Mouse (Mus musculus) testis, postnatal 10 days (tissue): ENCODE data around the gene 1700069L16Rik.

Experiments used
- DNase-seq: peaks from one replicate; pipeline ENCODE4 v3.0.0; 2021; ENCODE audit warnings: low spot score

Gene 1700069L16Rik

DNA sequence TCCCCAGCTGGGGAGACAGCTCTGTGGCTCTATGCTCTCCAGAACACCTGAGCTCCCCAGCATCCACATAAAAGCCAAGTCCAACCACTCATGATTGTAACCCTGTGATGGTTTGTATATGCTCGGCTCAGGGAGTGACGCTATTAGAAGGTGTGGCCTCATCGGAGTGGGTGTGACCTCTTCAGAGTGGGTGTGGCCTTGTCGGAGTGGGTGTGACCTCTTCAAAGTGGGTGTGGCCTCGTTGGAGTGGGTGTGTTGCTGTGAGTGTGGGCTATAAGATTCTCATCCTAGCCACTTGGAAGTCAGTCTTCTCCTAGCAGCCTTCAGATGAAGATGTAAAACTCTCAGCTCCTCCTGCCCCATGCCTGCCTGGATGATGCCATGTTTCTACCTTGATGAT is 37.1 kb downstream of the 1700069L16Rik start:
- no peak for DNase-seq

DNA sequence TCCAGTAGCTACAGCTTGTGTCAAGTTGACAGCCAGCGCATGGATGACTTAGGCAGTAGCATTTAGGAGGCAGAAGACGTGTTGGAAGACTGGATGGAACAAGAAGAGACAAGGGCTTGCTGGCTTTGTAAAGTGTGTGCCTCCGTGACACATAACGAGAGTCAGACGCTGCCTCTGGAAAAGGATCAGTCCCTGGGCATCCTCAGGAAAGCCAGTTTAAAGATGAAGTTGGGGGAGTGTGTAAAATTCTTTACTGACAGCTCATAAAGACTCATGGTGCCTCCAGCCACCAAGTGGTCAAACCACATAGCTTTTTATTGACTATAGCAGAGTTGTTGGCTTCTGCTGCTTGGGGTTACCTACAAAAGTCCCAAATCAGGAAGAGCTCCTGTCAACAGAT is 39.1 kb downstream of the 1700069L16Rik start:
- DNase-seq = no peak

DNA sequence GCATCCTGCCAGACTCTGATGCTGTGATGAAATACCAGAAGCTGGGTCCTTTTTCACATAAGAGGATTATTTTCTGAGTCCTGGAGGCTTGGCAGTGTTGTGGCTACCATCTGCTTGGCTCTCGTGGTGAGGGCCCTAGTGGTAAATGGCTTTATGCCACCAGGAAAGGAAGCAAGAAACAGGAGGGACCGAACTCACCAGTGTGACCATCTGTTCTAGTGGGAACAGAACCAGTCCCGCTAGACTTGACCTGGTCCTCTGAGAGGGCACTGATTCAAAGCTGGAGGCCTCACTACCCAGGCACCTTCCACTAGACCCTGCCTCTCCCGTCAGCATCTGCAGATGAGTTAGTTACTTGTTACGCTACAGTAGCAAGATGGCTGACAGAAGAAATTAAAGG is 41.3 kb downstream of the 1700069L16Rik start:
- DNase-seq = no peak

DNA sequence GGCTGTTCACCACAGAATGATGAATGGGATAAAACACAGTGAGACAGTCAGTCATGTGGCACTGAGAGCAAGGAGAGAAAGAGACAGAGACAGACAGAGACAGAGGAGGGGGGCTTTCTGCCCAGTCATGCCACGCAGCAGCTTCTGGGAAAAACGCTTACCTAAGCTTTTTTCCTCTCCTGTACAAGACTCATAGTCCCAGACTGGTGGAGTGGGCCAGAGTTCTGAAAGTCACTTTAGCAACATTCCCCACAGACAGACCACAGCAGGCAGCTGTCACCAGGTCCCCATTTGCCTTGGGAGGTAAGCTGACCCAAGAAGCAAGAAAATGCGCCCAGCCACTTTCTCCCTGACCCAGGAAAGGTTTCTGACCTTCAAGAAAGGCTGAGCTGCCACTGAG is 42.1 kb downstream of the 1700069L16Rik start:
- no peak for DNase-seq

DNA sequence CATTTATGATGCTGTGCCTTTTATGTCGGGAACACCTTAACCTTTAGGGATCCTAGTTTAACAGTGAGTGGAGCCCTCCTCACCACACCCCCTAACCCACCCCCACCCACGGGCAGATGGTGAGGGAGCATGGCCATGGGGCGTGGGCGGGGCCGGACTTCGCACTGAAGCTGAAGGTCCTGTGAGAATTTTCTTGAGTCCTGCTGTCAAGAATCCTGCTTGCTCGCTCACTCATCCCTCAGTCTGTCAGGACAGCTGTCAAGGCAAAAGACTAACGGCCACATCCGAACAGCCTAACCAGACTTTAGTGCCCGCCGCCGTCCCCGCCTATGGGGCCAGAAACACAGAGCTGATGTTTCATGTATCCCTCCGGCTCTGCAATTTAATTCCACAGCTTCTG is 43.4 kb downstream of the 1700069L16Rik start:
- no peak for DNase-seq

DNA sequence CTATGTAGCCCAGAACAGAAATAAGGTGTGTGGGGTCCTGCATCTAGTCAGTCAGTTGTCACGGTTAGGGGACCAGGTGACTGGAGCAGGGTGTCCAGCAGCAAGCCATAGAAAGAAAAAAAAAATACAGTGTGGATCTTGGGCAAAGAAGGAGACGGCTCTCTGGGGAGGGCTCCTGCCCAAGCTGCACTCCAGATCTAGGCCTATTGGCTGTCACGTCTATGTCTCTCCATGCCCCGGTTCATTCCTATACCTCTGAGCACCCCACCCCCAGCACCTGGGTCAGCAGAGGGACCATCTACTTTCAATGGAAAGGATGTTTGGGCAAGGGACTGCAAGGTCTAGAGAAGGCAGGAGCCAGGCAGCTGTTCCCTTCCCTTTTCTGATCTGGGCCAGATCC is 45.1 kb downstream of the 1700069L16Rik start:
- DNase-seq = no peak

DNA sequence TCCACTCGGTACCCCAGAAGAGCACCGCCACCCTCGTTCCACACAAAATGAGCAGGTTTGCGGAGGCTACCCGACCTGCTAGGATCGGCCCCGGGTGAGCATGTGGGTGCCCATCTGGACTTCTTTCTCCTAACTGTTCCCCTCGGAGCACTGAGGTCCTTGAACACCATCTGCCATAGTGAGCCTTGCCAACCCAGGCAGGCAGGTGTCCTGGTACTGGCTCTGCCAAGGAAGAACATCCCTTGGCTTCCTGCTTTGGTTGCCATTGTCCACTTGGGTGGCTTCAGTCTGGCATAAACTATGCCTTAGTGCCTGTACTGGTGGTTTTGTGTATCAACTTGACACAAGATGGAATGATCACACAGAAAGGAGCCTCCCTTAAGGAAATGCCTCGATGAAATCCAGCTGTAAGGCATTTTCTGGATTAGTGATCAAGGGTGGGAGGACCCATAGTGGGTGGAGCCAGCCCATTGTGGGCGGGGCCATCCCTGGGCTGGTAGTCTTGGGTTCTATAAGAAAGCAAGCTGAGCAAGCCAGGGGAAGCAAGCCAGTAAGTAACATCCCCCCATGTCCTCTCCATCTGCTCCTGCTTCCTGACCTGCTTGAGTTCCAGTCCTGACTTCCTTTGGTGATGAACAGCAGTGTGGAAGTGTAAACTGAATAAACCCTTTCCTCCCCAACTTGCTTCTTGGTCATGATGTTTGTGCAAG is 45.7 kb downstream of the 1700069L16Rik start:
- no peak for DNase-seq

DNA sequence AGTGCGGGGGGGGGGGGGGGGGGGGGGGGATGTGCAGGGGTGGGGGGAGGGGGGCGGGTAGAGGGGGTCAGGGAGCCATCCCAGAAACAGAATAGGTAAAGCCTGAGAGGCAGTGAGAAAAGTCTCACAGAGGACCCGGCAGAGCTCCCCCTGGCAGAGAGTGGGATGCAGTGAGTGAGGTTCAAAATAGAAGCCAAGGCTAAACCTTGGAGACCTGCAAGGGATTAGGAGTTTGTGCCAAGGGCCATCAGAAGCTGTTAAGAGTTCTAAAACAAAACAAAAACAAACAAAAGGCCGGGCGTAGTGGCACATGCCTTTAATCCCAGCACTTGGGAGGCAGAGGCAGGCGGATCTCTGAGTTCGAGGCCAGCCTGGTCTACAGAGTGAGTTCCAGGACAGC is 47.0 kb downstream of the 1700069L16Rik start:
- DNase-seq = no peak

DNA sequence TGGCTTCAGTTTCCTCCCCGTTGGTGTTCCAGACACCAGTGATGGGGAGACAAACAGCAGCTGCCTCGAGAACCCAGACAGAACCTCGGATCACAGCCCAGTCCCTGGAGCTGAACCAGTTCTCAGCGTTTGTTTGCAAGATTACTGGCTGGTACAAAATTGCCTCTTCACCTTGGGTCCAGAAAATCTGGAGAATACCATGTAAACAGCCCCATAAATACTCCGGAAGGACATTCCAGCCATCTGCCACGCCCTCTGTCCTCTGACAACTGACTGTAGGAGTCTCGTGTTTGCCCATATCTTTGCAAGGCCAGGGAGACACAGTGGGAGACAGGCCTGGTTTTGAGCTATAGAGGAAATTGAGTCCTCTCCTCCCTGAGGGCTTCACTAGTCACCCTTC is 49.7 kb downstream of the 1700069L16Rik start:
- DNase-seq = no peak

DNA sequence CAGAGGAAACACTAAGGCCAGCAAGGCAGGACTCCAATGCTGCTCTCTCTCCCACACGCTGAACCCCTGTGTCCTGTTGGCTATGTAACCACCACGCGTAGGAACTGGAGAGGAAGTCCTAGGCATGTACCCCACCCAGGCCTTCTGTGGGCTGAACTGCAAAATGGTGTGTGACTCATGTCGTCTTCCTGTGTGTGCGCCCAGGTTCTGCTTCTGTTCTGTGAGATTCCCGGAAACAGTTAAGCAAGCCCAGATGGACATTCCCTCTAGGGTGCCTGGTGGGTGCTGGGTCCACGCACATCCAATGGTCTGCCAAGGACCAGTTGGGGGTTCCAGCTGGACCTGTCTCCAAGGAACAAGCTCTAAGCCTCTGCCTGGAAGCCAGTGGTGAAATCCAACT is 52.1 kb downstream of the 1700069L16Rik start:
- no peak for DNase-seq

DNA sequence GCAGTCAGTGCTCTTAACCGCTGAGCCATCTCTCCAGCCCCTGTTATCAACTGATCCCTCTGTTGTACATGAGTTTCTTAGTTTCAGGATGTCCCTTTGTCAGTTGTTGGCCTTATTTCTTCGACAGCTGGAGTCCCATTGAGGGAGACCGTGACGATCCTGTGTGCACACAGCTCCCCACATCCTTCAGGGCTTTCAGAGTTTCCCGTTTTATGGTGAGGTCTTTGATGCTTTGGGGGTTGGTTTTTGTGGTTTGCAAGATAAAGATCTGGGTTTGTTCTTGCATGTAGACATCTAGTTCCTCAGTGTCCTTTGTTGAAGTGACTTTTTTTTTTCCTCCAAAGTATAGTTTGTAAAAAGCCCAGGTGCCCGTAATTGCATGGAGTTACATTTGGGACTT is 54.0 kb downstream of the 1700069L16Rik start:
- no peak for DNase-seq

DNA sequence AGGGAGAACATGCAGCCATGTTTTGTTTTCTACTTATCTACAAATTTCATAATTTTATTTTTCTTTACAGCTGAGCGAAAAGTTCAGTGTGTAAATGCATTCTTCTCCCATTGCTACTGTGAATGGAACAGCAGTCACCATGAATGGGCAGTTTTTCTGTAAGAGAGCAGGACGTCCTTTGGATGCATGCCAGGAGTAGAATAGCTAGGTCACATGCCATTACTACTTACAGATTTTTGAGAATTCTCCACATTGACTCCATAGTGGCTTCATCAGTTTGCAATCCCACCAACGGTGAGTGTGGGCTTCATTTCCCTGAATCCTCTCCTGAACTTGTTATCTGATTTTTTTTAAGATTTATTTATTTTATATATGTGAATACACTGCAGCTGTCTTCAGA is 54.5 kb downstream of the 1700069L16Rik start:
- DNase-seq = no peak

DNA sequence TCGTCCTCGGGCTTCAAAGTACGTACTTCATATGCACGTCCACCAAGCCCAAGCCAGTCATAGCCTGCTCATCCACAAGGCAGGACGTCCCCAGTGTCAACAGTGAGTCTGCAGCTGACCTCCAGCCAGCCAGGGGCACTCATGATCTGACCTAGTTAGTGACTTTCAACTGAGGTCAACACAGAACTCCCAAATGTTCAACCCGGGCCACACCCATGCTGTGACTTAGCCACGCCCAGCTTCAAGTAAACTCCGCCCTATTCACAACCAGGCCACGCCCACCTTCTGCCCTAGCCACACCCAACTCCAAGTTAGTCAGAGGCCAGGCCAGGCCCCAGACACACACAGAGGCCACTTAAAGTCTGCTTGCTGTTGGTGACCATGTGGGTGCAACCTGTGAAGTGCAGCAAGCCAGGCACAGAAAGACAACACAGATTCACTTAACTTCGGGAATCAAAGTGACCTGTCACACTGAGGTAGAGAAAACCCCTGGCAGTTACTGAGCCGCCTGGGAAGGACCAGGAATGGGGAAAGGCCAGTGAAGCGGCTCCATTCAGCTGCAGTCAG is 59.9 kb downstream of the 1700069L16Rik start:
- DNase-seq = no peak

DNA sequence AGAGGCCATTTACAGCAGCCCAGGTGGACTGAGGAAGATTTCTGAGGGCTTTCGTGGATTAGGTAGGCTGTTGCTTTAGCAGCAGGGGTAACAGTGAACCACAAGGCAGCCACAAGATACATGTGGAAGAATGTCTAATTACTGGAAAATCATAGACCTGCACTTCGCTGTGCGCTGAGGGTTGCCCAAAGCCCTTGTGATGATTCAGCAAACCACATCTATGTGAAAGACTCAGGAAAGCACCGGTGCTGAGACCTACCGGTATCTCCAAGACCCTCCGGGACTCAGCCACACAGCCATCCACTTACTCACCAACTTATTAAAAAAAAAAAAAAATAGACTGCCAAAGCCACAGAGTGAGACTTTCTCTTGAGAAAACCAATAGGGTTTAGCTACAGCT is 60.4 kb downstream of the 1700069L16Rik start:
- DNase-seq = no peak

DNA sequence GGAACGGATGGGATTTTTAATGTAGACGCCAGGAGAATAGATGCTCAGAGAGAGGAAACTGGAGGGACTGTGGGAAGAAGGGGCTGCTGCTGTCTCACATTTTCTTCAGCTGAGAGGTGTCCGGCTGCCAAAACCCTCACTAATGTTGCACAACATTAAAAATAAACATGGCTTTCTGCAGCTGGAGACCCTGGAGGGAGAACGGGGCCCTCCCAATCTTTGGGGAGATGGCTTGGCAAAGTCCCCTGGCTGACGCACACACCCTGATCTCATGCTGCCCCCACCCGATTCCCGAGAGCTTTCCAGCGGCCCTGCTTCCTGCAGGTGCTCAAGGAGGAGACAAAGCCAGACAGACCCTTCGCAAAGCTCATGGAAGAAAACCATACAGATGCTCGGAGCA is 63.7 kb downstream of the 1700069L16Rik start:
- DNase-seq = no peak

DNA sequence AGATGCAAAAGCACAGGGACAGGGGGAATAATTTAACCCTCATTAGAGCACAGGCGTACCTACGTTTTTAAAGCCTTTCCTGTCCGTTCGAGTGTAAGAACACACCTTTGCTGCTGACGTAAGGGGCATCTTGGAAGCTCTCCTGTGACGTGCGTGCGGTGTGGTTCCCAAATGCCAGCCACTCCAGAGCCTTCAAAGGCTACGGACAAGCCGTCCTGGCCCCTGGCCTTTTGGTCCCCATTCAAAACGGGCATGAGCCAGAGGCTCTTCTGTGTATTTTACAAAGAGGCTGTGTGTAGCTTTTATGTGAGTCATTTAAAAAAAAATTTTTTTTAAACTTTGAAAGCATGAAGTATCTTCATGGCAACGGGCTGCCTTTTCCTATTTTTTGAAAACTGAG is 69.8 kb downstream of the 1700069L16Rik start:
- no peak for DNase-seq

DNA sequence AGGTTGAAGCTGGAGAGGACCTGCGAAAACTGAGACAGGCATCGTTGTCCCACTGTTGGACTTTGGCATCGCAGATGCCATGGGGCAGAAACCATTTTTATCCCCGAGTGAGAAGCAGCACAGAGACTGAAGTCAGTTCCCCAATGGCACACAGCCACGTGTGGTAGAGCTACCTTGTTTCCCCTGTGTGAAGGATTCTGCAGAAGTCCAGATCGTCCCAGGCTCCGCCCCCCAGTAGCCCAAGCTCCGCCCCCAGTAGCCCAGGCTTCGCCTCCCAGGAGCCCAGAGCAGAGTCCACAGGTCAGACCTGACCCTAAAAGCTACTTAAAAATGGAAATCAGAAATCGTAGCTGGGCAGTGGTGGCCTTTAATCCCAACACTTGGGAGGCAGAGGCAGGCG is 70.4 kb downstream of the 1700069L16Rik start:
- DNase-seq = no peak

DNA sequence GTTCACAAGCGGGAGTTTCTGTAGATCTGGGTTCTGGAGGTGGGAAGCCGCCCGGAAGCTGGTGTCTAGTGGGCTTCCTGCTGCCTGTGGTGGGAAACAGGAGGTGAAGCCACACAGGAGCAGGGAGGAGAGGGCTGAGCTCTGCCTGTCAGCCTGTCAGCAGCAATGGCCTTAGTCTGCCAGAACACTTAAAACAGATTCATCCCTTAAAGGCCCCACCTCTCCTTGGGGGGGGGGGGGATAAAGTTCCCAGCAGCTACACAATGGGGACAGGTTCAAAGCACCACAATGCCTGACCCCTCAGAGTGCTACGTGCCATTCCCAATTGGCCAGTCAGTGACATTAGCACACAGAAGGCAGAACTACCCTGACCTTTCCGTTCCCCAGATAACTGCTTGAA is 72.4 kb downstream of the 1700069L16Rik start:
- no peak for DNase-seq

DNA sequence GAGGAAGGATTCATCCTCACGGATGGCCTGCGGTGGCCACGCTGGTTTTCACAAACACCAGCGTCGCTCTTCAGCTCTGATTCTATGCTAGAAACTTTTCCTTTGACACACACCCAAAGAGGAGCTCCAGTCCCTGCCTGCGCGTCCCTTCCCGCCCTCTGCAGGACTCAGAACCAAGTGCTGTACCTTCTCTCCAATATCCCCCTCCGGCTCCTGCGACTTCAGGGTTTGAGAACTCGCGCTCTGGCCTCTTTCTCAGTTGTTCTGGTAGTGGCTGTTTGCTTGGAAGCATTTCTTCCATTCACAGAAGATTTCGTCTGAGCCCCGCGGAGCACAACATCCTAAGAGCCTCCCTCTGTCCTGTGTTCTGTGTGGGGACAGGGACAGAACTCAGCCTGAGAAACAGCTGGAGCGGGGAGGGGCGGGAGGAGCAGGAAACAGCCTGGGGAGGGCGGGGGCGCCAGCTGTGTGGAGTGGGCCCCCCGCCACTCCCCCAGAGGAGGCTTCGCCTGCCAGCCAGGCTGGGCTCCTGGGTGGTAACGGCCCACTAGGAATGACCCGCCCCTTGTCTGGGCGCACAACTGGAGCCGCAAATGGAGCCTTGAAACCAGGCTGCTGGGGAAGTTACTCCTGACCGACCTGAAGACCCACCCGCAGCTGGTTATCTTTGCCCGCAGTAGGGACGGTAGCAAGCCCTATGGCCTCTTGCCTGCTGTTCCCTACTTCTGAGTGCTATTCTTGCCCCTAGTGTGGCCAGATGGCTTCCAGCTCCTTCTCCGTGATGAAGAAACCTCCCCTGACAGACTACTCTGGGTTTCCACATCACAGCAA is 74.3 kb downstream of the 1700069L16Rik start, which contains the start of gene Cmklr1:
Gene Cmklr1 (minus strand): TSS at position 392 of the 831 bp plus-strand sequence.
- DNase-seq = no peak

DNA sequence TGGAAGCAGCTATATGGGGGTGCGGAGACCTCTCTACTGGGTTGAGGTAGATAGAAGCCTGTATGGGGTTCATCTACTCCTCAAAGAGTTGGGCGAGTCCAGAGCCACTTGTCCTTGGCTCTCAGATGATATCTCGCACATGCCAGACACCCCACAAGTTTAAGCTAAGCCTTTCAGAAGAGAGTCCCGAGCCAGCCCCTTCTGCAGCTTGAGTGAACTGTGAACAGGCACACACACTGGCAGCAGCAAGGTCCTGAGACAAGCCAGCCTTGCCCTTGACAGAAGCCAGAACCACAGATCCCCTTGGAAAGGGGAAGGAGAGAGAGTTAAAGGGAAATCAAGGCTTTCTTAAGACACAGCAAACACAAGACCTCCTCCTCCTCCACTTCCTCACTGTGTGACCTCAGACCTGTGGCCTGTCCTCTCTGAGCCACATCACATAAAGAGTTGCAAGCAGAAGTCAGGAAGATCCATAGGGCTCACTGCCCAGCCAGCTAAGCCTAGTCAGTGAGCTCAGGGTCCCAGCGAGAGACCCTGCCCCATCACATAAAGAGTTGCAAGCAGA is 75.8 kb downstream of the 1700069L16Rik start:
- no peak for DNase-seq

DNA sequence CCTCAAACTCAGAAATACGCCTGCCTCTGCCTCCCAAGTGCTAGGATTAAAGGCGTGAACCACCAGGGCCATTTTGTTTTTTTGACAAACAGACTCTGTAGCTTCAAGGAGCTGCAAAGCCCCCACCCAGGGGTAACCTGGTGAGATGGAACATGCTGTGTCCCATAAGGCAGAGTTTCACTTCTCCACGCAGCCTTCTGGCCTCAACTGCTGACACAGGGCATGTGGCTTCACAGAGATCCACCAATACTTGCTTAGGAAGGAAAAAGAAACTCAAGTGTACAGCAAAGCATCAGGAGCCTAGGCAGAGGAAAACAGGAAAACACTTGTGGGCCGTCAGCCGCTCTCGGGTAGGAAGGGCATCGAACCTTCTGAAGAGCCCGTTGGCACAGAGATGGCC is 77.4 kb downstream of the 1700069L16Rik start:
- DNase-seq = no peak

DNA sequence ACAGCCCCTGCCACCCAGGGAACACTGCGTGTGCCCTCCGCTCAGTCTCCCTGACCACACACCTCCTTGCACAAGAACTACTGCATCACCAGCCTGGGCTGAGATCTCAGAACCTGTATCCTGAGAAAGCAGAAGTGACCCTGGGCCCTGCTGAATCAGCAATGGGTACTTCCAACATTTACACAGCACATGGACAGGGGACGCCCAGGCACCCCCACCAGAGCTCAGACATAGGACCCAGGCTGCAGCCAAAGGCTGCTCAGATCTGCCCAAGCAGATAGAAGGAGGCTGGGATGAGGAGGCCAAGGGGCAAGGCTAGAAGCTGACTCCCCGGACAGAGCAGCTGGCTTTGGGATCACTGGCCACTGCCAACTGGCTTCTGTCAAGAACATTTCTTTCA is 80.1 kb downstream of the 1700069L16Rik start:
- DNase-seq = no peak
